Mouse (Mus musculus) lung, postnatal 0 days (tissue): ENCODE data around the gene Pim3.

Experiments used
- CTCF ChIP-seq: IDR thresholded peaks from 2 replicates; pipeline ENCODE4 v1.5.1; 2016; ENCODE audit warnings: antibody characterized with exemption, mild to moderate bottlenecking
- EP300 ChIP-seq: IDR thresholded peaks from 2 replicates; pipeline ENCODE4 v1.6.1; 2016; ENCODE audit warnings: antibody characterized with exemption, mild to moderate bottlenecking, control low read depth

DNA sequence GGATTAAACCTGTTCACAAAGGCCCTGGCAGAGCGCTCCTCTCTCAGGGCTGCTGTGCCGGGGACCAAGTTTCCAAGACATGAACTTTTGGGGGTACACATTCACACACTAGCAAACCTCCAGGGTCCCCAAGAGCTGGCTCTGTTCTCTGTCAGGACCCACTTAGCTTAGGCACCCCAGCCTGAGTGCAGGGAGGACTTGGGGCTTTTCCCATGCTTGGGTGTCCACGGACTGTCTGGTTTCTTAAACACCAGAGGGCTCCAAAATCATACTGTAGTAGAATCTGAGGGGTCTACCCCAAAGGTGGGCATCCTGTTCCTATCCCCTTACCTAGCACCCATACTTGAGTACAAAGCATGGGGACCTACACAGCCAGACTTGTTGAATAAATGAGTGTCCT is 28.0 kb downstream of the Pim3 start:
- no peak for TF ChIP-seq CTCF
- TF ChIP-seq EP300, result no peak
